Mouse (Mus musculus) lung, embryonic 14.5 days (tissue): ENCODE measurements around the gene Sod3. TPM values are rescaled to one million over a fixed set of nuclear protein-coding genes. Genes with fewer than 3 reads are reported as not detected.
A peak's percentile ranks its signal among the peaks of the same experiment; 100 is the strongest.

Source experiments
- ATAC-seq: fragments of 200-750 bp; cut with Nextera tagmentation; 2 replicates; pipeline ENCODE4 v1.8.0; 2017; ENCODE audit warnings: mild to moderate bottlenecking, moderate TSS enrichment, moderate library complexity; ENCODE audit not compliant: insufficient read depth
- DNase-seq: peaks from one replicate; pipeline ENCODE4 v3.0.0-alpha.2; 2015
- H3K27ac ChIP-seq: fragments of 300-500 bp; sonication (generic); 2 replicates; pipeline ENCODE4 v1.5.1; 2014; ENCODE audit warnings: low read depth, mild to moderate bottlenecking, moderate library complexity
- H3K27me3 ChIP-seq: fragments of 300-500 bp; sonication (generic); 2 replicates; pipeline ENCODE4 v1.6.1; 2014; ENCODE audit warnings: low read length, control low read depth; ENCODE audit not compliant: insufficient read depth
- H3K36me3 ChIP-seq: fragments of 300-500 bp; sonication (generic); 2 replicates; pipeline ENCODE4 v1.6.1; 2014; ENCODE audit warnings: control low read depth; ENCODE audit not compliant: insufficient read depth
- H3K4me1 ChIP-seq: fragments of 300-500 bp; sonication (generic); 2 replicates; pipeline ENCODE4 v1.6.1; 2014; ENCODE audit warnings: antibody characterized with exemption, control low read depth; ENCODE audit not compliant: insufficient read depth
- H3K4me2 ChIP-seq: fragments of 300-500 bp; sonication (generic); 2 replicates; pipeline ENCODE4 v1.6.1; 2014; ENCODE audit warnings: mild to moderate bottlenecking
- H3K4me3 ChIP-seq: fragments of 300-500 bp; sonication (generic); 2 replicates; pipeline ENCODE4 v1.5.1; 2014; ENCODE audit warnings: low read depth, low read length
- H3K9ac ChIP-seq: fragments of 300-500 bp; sonication (generic); 2 replicates; pipeline ENCODE4 v1.6.1; 2014
- H3K9me3 ChIP-seq: fragments of 300-500 bp; sonication (generic); 2 replicates; pipeline ENCODE4 v1.6.1; 2016; ENCODE audit warnings: low read depth, low read length, control low read depth
- CTCF ChIP-seq: IDR thresholded peaks from 2 replicates; pipeline ENCODE4 v1.5.1; 2016; ENCODE audit warnings: antibody characterized with exemption, low read depth
- WGBS: fragments of 180-500 bp; shearing (Covaris S2); extraction: QIAGEN DNeasy Blood & Tissue Kit; methylation state at CpG from one replicate; pipeline ENCODE4 v1.1.7; 2014; 5-methylcytosine and 5-hydroxymethylcytosine counted together
- polyA plus RNA-seq: library from polyadenylated mRNA; unstranded; fragments of >200 nt; fragmentation: Nextera tagmentation; extraction: Ambion mirVana; gene quantifications from 2 replicates; pipeline ENCODE4 v1.2.1, GENCODE M21; 2014

Sod3 gene
- polyA plus RNA-seq, 1 experiment from 2014 or later, result 0.26 TPM

GRCm38 (mm10) chr5:52351561-52351960 is 12.0 kb upstream of the Sod3 start:
- Histone ChIP-seq H3K4me2 (no peak overlapping the region), H3K4me3 (no peak overlapping the region), H3K36me3 (no peaks in the 10 kb centered on the region), H3K27me3 (no peaks in the 10 kb centered on the region), H3K4me1 (no peaks in the 10 kb centered on the region), H3K9ac (no peak overlapping the region), H3K27ac (no peak overlapping the region), H3K9me3 (no peaks in the 10 kb centered on the region)
- no peak for DNase-seq
- no peak for ATAC-seq
- 92% methylated on average over 2 of the region's 2 CpGs for WGBS
- TF ChIP-seq CTCF, result no peak

- TF ChIP-seq CTCF, result no peak
- 69% methylated on average over 5 of the region's 5 CpGs for WGBS
- no peak for ATAC-seq
Measured at GRCm38 (mm10) chr5:52352730-52353129, 10.9 kb upstream of the Sod3 start.

GRCm38 (mm10) chr5:52354441-52354840 is 9.2 kb upstream of the Sod3 start:
- no peak for TF ChIP-seq CTCF
- H3K9ac ChIP-seq, result no peak overlapping the region
- no peaks in the 10 kb centered on the region for H3K9me3 ChIP-seq
- 23% methylated on average over 4 of the region's 4 CpGs for WGBS
- peak; percentile 76 for DNase-seq
- peak; percentile 88 for ATAC-seq
- no peak overlapping the region for H3K27ac ChIP-seq
- H3K36me3 ChIP-seq, result no peaks in the 10 kb centered on the region
- H3K27me3 ChIP-seq, result no peaks in the 10 kb centered on the region
- no peaks in the 10 kb centered on the region for H3K4me1 ChIP-seq
- no peak overlapping the region for H3K4me3 ChIP-seq
- no peak overlapping the region for H3K4me2 ChIP-seq

More at GRCm38 (mm10) chr5:52352730-52353129, 10.9 kb upstream of the Sod3 start:
- Histone ChIP-seq H3K9me3 (no peaks in the 10 kb centered on the region), H3K27me3 (no peaks in the 10 kb centered on the region), H3K9ac (no peak overlapping the region), H3K36me3 (no peaks in the 10 kb centered on the region), H3K27ac (no peak overlapping the region), H3K4me3 (no peak overlapping the region), H3K4me2 (no peak overlapping the region), H3K4me1 (no peaks in the 10 kb centered on the region)
- no peak for DNase-seq

- Histone ChIP-seq H3K4me3 (no peak overlapping the region), H3K4me1 (peaks cover 4% of the 10 kb centered on the region; the same call in 1 of the 2 replicates), H3K27me3 (no peaks in the 10 kb centered on the region), H3K27ac (no peak overlapping the region), H3K9ac (no peak overlapping the region), H3K36me3 (no peaks in the 10 kb centered on the region), H3K4me2 (no peak overlapping the region), H3K9me3 (no peaks in the 10 kb centered on the region)
- no peak for TF ChIP-seq CTCF
- ATAC-seq (no peak), DNase-seq (no peak)
- 70% methylated on average over 7 of the region's 7 CpGs for WGBS
Measured at GRCm38 (mm10) chr5:52355612-52356011, 8.0 kb upstream of the Sod3 start.

GRCm38 (mm10) chr5:52357175-52357754 is 6.3 kb upstream of the Sod3 start:
- Histone ChIP-seq H3K4me2 (no peak overlapping the region), H3K4me3 (no peak overlapping the region), H3K9me3 (no peaks in the 10 kb centered on the region), H3K27me3 (no peaks in the 10 kb centered on the region), H3K36me3 (no peaks in the 10 kb centered on the region), H3K9ac (no peak overlapping the region), H3K27ac (no peak overlapping the region), H3K4me1 (peaks cover 4% of the 10 kb centered on the region; the same call in 1 of the 2 replicates)
- DNase-seq, result no peak
- no peak for TF ChIP-seq CTCF
- no peak for ATAC-seq
- WGBS, result 62% methylated on average over 9 of the region's 9 CpGs

GRCm38 (mm10) chr5:52358120-52358519 is 5.5 kb upstream of the Sod3 start:
- Histone ChIP-seq H3K9me3 (no peaks in the 10 kb centered on the region), H3K9ac (no peak overlapping the region), H3K4me2 (no peak overlapping the region), H3K27me3 (no peaks in the 10 kb centered on the region), H3K4me1 (peaks cover 4% of the 10 kb centered on the region; the same call in 1 of the 2 replicates), H3K36me3 (no peaks in the 10 kb centered on the region), H3K4me3 (no peak overlapping the region), H3K27ac (no peak overlapping the region)
- no peak for DNase-seq
- WGBS, result 64% methylated on average over 6 of the region's 6 CpGs
- ATAC-seq, result no peak
- no peak for TF ChIP-seq CTCF

GRCm38 (mm10) chr5:52360286-52361049 is 3.1 kb upstream of the Sod3 start:
- peak; percentile 38 for DNase-seq
- TF ChIP-seq CTCF, result no peak
- Histone ChIP-seq H3K27me3 (no peaks in the 10 kb centered on the region), H3K4me2 (peak overlapping the region; percentile 30), H3K9ac (no peak overlapping the region), H3K4me1 (peaks cover 4% of the 10 kb centered on the region; the same call in 1 of the 2 replicates), H3K27ac (no peak overlapping the region), H3K4me3 (no peak overlapping the region), H3K9me3 (no peaks in the 10 kb centered on the region), H3K36me3 (no peaks in the 10 kb centered on the region)
- ATAC-seq, result peak; percentile 42; the same call in 1 of the 2 replicates
- WGBS, result 56% methylated on average over 21 of the region's 21 CpGs
